In genomic region chr1:42700171-42700570, GRCm38 (mm10) we compare ENCODE assay signal across 13 mouse cellular contexts. TPM values are rescaled to one million over a fixed set of nuclear protein-coding genes. Genes with fewer than 3 reads are reported as not detected.
A peak's percentile ranks its signal among the peaks of the same experiment; 100 is the strongest.
DNase-seq lines count a peak whose midpoint lies in the region; ATAC-seq and TF ChIP-seq lines count a peak whose summit lies in the region.
"Had no signal": no experiment of that assay in that cellular context is flagged by ENCODE, and none has a peak within 500 bp of the region (broad histone marks: within the 10 kb centered on the region; RNA-seq: fewer than 3 reads in every experiment).

No protein-coding gene starts in this region.

- TF ChIP-seq CTCF in kidney, adult 2 months (conservative IDR thresholded peaks at IDR 0.05; ENCODE audit: insufficient read depth, insufficient read length, low read depth, low read length) = no peak
- no peak for TF ChIP-seq CTCF in forebrain, postnatal 0 days (IDR thresholded peaks at IDR 0.05; ENCODE audit: low read depth)

- H3K27me3 ChIP-seq in kidney, adult 2 months (replicated peaks; ENCODE audit: control insufficient read depth, insufficient read depth, low read length) = peaks cover 12% of the 10 kb centered on the region
- H3K27me3 ChIP-seq in embryonic facial prominence, embryonic 11.5 days (ENCODE audit: control insufficient read depth, insufficient read depth, low read length) = peaks cover 42% of the 10 kb centered on the region
- H3K27me3 ChIP-seq in forebrain, postnatal 0 days (ENCODE audit: insufficient read depth, low read length) = no peaks in the 10 kb centered on the region
- H3K27me3 ChIP-seq in midbrain, embryonic 13.5 days = no peaks in the 10 kb centered on the region

- H3K9ac ChIP-seq in embryonic facial prominence, embryonic 11.5 days (replicated peaks; ENCODE audit: low read length) = 0 out of 2 replicates have a peak overlapping the region, but pooled peaks have one; percentile 22
- peak overlapping the region; percentile 94 for H3K9ac ChIP-seq in forebrain, postnatal 0 days
- H3K9ac ChIP-seq in midbrain, embryonic 13.5 days (replicated peaks) = peak overlapping the region; percentile 74
- H3K9ac ChIP-seq: heart, embryonic 15.5 days; liver, embryonic 13.5 days had no signal

- WGBS in kidney, adult 2 months = 24% methylated on average over 3 of the region's 3 CpGs
- 9% methylated on average over 3 of the region's 3 CpGs for WGBS in embryonic facial prominence, embryonic 11.5 days
- 13% methylated on average over 3 of the region's 3 CpGs for WGBS in forebrain, postnatal 0 days
- 6% methylated on average over 3 of the region's 3 CpGs for WGBS in midbrain, embryonic 13.5 days

- H3K9me3 ChIP-seq in embryonic facial prominence, embryonic 11.5 days (replicated peaks; ENCODE audit: control insufficient read depth, low read length) = no peaks in the 10 kb centered on the region
- no peaks in the 10 kb centered on the region for H3K9me3 ChIP-seq in forebrain, postnatal 0 days (ENCODE audit: low read length)
- no peaks in the 10 kb centered on the region for H3K9me3 ChIP-seq in midbrain, embryonic 13.5 days
- H3K9me3 ChIP-seq: heart, embryonic 15.5 days; liver, embryonic 13.5 days had no signal

- peak overlapping the region; percentile 10; the same call in 1 of the 2 replicates for H3K4me2 ChIP-seq in embryonic facial prominence, embryonic 11.5 days (ENCODE audit: low read depth, low read length)
- H3K4me2 ChIP-seq in forebrain, postnatal 0 days (ENCODE audit: low read depth) = peak overlapping the region; percentile 98
- H3K4me2 ChIP-seq in midbrain, embryonic 13.5 days (replicated peaks) = peak overlapping the region; percentile 64
- H3K4me2 ChIP-seq: heart, embryonic 15.5 days; liver, embryonic 13.5 days had no signal

- ATAC-seq in embryonic facial prominence, embryonic 11.5 days (replicated peaks; ENCODE audit: insufficient number of reproducible peaks, low FRiP score, low TSS enrichment, low read depth) = no peak
- no peak for ATAC-seq in forebrain, postnatal 0 days
- ATAC-seq in midbrain, embryonic 13.5 days = no peak
- ATAC-seq in activated CD4-positive, CD25-positive, alpha-beta regulatory T cell, adult 4 months = no peak
- ATAC-seq: intestine, postnatal 0 days had no signal

- peak; percentile 27 for DNase-seq in kidney, adult 2 months
- DNase-seq in kidney, postnatal 25 days = no peak
- DNase-seq in embryonic facial prominence, embryonic 11.5 days (ENCODE audit: low spot score) = no peak
- peak; percentile 67 for DNase-seq in forebrain, postnatal 0 days
- no peak for DNase-seq in adrenal gland, adult 18-20 months (ENCODE audit: low spot score in 2 of 2)
- no peak for DNase-seq in right cerebral cortex, postnatal 25 days
- DNase-seq: gastrocnemius, postnatal 14 days; liver, embryonic 13.5 days; lung, postnatal 36 days had no signal

- no peaks in the 10 kb centered on the region; the same call in 1 of the 2 replicates for H3K36me3 ChIP-seq in kidney, adult 2 months (ENCODE audit: control insufficient read depth, insufficient read depth, low read length)
- H3K36me3 ChIP-seq in embryonic facial prominence, embryonic 11.5 days (replicated peaks; ENCODE audit: control insufficient read depth, insufficient read depth, low read depth, low read length) = no peaks in the 10 kb centered on the region
- peaks cover 22% of the 10 kb centered on the region for H3K36me3 ChIP-seq in forebrain, postnatal 0 days (ENCODE audit: insufficient read depth)
- peaks cover 23% of the 10 kb centered on the region for H3K36me3 ChIP-seq in midbrain, embryonic 13.5 days
- H3K36me3 ChIP-seq: heart, embryonic 15.5 days; liver, embryonic 13.5 days had no signal

- no peaks in the 10 kb centered on the region; the same call in 1 of the 2 replicates for H3K4me1 ChIP-seq in kidney, adult 2 months (ENCODE audit: control insufficient read depth, insufficient read depth, low read length)
- H3K4me1 ChIP-seq in embryonic facial prominence, embryonic 11.5 days (ENCODE audit: control insufficient read depth, insufficient read depth, low read length) = peaks cover 2% of the 10 kb centered on the region
- H3K4me1 ChIP-seq in forebrain, postnatal 0 days (ENCODE audit: insufficient read depth) = peaks cover 12% of the 10 kb centered on the region; the same call in 1 of the 2 replicates
- peaks cover 40% of the 10 kb centered on the region for H3K4me1 ChIP-seq in midbrain, embryonic 13.5 days (replicated peaks)

- H3K4me3 ChIP-seq in kidney, adult 2 months (ENCODE audit: insufficient read depth, low read depth, low read length) = no peak overlapping the region
- peak overlapping the region; percentile 29 for H3K4me3 ChIP-seq in embryonic facial prominence, embryonic 11.5 days (ENCODE audit: low read depth, low read length)
- H3K4me3 ChIP-seq in forebrain, postnatal 0 days (ENCODE audit: low read depth, low read length) = peak overlapping the region; percentile 75
- peak overlapping the region; percentile 96 for H3K4me3 ChIP-seq in midbrain, embryonic 13.5 days (replicated peaks)
- H3K4me3 ChIP-seq: heart, embryonic 15.5 days; liver, embryonic 13.5 days had no signal

- TF ChIP-seq POLR2A in kidney, adult 2 months (IDR thresholded peaks at IDR 0.05; ENCODE audit: low read depth, low read length) = no peak

- no peak overlapping the region for H3K27ac ChIP-seq in kidney, adult 2 months (ENCODE audit: insufficient read depth, low read depth, low read length)
- no peak overlapping the region for H3K27ac ChIP-seq in embryonic facial prominence, embryonic 11.5 days (replicated peaks; ENCODE audit: low read depth, low read length)
- peak overlapping the region; percentile 95 for H3K27ac ChIP-seq in forebrain, postnatal 0 days (ENCODE audit: low read depth, low read length)
- peak overlapping the region; percentile 53; the same call in 1 of the 2 replicates for H3K27ac ChIP-seq in midbrain, embryonic 13.5 days
- H3K27ac ChIP-seq: heart, embryonic 15.5 days; liver, embryonic 13.5 days had no signal

RNA-seq across cellular contexts. Expression of gene Pou3f3, which starts 4.6 kb away (rescaled TPM):
- polyA plus RNA-seq in kidney, adult 2 months (2012; rRNA removed) = 14.4 and 18.0 TPM in 2 replicates
- 7.2 and 9.9 TPM in 2 replicates for polyA plus RNA-seq in embryonic facial prominence, embryonic 11.5 days (2014; fragmentation: Nextera tagmentation; extraction: Ambion mirVana)
- 76.9 and 81.4 TPM in 2 replicates for total RNA-seq in forebrain, postnatal 0 days (2014; rRNA removed)
- 22.7 and 28.0 TPM in 2 replicates for polyA plus RNA-seq in forebrain, postnatal 0 days (2015; fragmentation: Nextera tagmentation; extraction: Ambion mirVana)
- polyA plus RNA-seq in midbrain, embryonic 13.5 days (2015; fragmentation: Nextera tagmentation; extraction: Ambion mirVana) = 28.2 and 28.4 TPM in 2 replicates
- not detected for total RNA-seq in adrenal gland, adult 18-20 months (2021)
- polyA plus RNA-seq in activated CD4-positive, CD25-positive, alpha-beta regulatory T cell, adult 4 months (2017; shearing (Covaris generic)) = under 1 TPM in 1 of 2 experiments, not detected in 1; 0.05 TPM
- total RNA-seq: gastrocnemius, postnatal 14 days had no signal

Comparison
In these comparisons a context has a peak if more than half of its experiments do, and no peak if none do; other contexts are left out.
1. DNase-seq: peak in kidney, adult 2 months (single experiment) and forebrain, postnatal 0 days (single experiment); none in kidney, postnatal 25 days (0 of 2), embryonic facial prominence, embryonic 11.5 days (single experiment), adrenal gland, adult 18-20 months (0 of 2) and right cerebral cortex, postnatal 25 days (single experiment).
2. H3K27ac ChIP-seq: peak in forebrain, postnatal 0 days (single experiment) and midbrain, embryonic 13.5 days (single experiment); none in kidney, adult 2 months (single experiment) and embryonic facial prominence, embryonic 11.5 days (single experiment).
3. H3K4me2 ChIP-seq: peak in every context shown above with its lines; median percentile 98 in forebrain, postnatal 0 days; 64 in midbrain, embryonic 13.5 days; 10 in embryonic facial prominence, embryonic 11.5 days.
4. H3K9ac ChIP-seq: peak in every context shown above with its lines; median percentile 94 in forebrain, postnatal 0 days; 74 in midbrain, embryonic 13.5 days; 22 in embryonic facial prominence, embryonic 11.5 days.